Mouse (Mus musculus) gastrocnemius, adult 18-20 months (tissue): Measurements from ENCODE around the gene Hmgn3. TPM values are rescaled to one million over a fixed set of nuclear protein-coding genes. Genes with fewer than 3 reads are reported as not detected.
"Not testable (repeated sequence)": the region's sequence is repeated elsewhere in the genome, so short reads cannot be mapped to it uniquely, and the experiment has no call there.

Experiments used
- DNase-seq: peaks from one replicate; pipeline ENCODE4 v3.0.0; 2021; ENCODE audit warnings: low spot score
- long read RNA-seq, 2 experiments: library from polyadenylated mRNA; stranded (forward); transcript quantifications; one replicate each; pipeline ENCODE4 v2.0.0; 2021
- total RNA-seq, 2 experiments: library from RNA; stranded (reverse); gene quantifications; 2 replicates each; pipeline ENCODE4 v1.2.3; 2021

Hmgn3 gene
- total RNA-seq = 1 to 10 TPM; 2.8 to 4.4 TPM
- long read RNA-seq, experiment 1 = 0 reads
- long read RNA-seq, experiment 2, partial matches to known transcripts = 0 of 2 reads
- long read RNA-seq, experiment 2, other reads (novel, unspliced or antisense) = 0 of 2 reads

GRCm38 (mm10) chr9:83146446-83147188 is at the start of gene Hmgn3:
Gene Hmgn3 (minus strand): TSS chr9:83146685.
- peak; percentile 82 for DNase-seq

- DNase-seq = no peak
These were observed 49.3 kb upstream of the Hmgn3 start for GRCm38 (mm10) chr9:83195765-83196164.

GRCm38 (mm10) chr9:83195007-83195406 is 48.5 kb upstream of the Hmgn3 start:
- no peak for DNase-seq

GRCm38 (mm10) chr9:83187752-83188151 is 41.3 kb upstream of the Hmgn3 start:
- DNase-seq = no peak

- peak; percentile 32 for DNase-seq
These were observed 667 bp downstream of the Hmgn3 start for GRCm38 (mm10) chr9:83145591-83146445.

GRCm38 (mm10) chr9:83129831-83130230 is 16.7 kb downstream of the Hmgn3 start:
- no peak for DNase-seq

- no peak for DNase-seq
These were observed 18.6 kb downstream of the Hmgn3 start for GRCm38 (mm10) chr9:83127840-83128239.

- not testable (repeated sequence) for DNase-seq
These were observed 20.0 kb downstream of the Hmgn3 start for GRCm38 (mm10) chr9:83126482-83126881.

GRCm38 (mm10) chr9:83119211-83119610 is 27.3 kb downstream of the Hmgn3 start:
- no peak for DNase-seq

GRCm38 (mm10) chr9:83117486-83117885 is 29.0 kb downstream of the Hmgn3 start:
- DNase-seq = no peak

- DNase-seq = no peak
These were observed 29.6 kb downstream of the Hmgn3 start for GRCm38 (mm10) chr9:83116774-83117474.

- DNase-seq = no peak
These were observed 30.8 kb downstream of the Hmgn3 start for GRCm38 (mm10) chr9:83115676-83116075.

GRCm38 (mm10) chr9:83113800-83114217 is 32.7 kb downstream of the Hmgn3 start:
- DNase-seq = no peak

GRCm38 (mm10) chr9:83112305-83112768 is 34.1 kb downstream of the Hmgn3 start:
- no peak for DNase-seq

GRCm38 (mm10) chr9:83111789-83112188 is 34.7 kb downstream of the Hmgn3 start:
- DNase-seq = no peak

- DNase-seq = no peak
These were observed 35.3 kb downstream of the Hmgn3 start for GRCm38 (mm10) chr9:83111117-83111686.

- no peak for DNase-seq
These were observed 35.9 kb downstream of the Hmgn3 start for GRCm38 (mm10) chr9:83110406-83111116.

- no peak for DNase-seq
These were observed 36.8 kb downstream of the Hmgn3 start for GRCm38 (mm10) chr9:83109705-83110104.

- no peak for DNase-seq
These were observed 37.7 kb downstream of the Hmgn3 start for GRCm38 (mm10) chr9:83108821-83109220.

- DNase-seq = no peak
These were observed 42.7 kb downstream of the Hmgn3 start for GRCm38 (mm10) chr9:83103785-83104184.

GRCm38 (mm10) chr9:83101691-83102090 is 44.8 kb downstream of the Hmgn3 start:
- DNase-seq = no peak
